Mouse (Mus musculus): ENCODE measurements around the gene Cxcr5.

DNA sequence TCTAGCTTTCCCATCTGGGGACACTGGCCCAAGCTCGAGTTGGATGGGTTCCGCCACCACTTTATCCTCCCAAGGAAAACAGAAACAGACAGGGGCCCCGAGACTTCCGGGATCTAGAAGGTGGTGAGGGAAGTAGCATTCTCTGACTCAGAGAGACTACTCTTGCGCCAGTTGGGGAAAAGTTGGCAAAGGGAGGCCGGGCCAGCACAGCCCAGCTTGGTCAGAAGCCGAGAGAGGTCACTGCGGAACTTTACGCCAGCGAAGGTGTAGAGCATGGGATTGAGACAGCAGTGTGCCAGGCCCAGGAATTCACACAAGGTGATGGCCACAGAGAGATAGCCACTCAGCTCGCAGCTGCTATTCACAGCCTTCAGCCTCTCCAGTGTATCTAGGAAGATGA is 48.6 kb downstream of the Cxcr5 start:
- TF ChIP-seq CTCF (IDR thresholded peaks at IDR 0.05; ENCODE audit: borderline replicate concordance, insufficient read depth, low read length) (no peak), POLR2A (IDR thresholded peaks at IDR 0.05; ENCODE audit: low read depth, low read length) (no peak)

All from embryonic fibroblast, embryonic 13.5 days (primary cell).